Mouse (Mus musculus) v-Abl transformed pro-B cells (cell line): ENCODE data around the gene Dpp10.

ENCODE experiments used
- in situ Hi-C, 2 experiments: fragments of 400-800 bp; cut with MboI; formaldehyde crosslinking; loops; one replicate each; pipeline ENCODE4 v1.15.1; 2025; ENCODE audit not compliant: unreplicated experiment in 2 of 2

Dpp10 gene

DNA sequence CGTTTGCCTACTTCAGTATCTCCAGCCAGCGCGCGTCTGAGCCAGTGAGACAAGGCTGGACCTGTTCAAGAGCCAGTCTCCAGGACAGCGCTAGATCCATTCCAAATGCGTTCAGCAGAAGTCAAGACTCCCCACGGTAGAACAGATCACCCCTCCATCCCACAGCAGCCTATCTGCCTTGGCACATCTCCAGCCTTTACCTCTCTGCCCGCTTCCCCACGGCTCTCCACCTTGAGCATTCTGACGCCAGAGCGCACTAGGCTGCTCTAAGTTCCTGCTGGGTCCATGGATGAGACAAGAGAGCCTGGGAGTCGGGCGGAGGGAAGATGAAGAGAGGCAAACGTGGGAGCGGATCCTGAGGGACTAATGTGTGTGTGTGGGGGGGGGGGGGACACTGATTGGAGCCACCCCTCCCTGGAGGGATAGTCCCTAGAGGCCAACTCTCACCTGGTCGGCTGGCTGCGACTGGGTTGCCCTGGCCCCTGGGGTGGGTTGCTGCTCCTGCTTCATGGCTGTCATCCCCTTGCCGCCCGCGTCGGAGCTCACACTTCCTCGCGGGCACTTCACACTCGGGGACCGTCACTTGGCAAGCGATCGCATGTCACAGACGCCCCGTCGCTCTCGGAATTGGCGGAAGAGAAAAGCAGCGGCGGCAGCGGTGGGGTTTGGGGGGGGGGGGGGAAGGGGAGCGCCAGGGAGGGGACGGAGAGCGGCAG lies at the start of gene Dpp10:
Dpp10 (minus strand) TSS at position 635 of the 716 bp plus-strand sequence.
- in situ Hi-C loops, result no loop called here

DNA sequence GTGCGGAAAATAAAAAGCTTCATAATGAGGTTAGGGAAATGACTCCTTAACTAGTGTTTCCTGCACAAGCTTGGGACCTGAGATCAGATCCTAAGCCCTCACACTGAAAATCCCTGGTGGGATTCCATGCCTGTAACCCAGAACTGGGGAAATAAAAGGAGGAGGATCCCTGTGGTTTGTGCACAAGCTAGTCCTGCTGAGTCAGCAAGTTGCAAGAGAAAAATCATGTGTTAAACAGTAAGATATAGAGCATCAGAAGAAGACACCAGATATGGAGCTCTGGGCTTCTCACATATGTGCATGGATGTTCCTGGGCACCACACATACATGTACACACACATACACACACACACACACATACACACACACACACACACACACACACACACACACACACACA lies 3.2 kb upstream of the Dpp10 start:
- in situ Hi-C loops, result no loop called here

DNA sequence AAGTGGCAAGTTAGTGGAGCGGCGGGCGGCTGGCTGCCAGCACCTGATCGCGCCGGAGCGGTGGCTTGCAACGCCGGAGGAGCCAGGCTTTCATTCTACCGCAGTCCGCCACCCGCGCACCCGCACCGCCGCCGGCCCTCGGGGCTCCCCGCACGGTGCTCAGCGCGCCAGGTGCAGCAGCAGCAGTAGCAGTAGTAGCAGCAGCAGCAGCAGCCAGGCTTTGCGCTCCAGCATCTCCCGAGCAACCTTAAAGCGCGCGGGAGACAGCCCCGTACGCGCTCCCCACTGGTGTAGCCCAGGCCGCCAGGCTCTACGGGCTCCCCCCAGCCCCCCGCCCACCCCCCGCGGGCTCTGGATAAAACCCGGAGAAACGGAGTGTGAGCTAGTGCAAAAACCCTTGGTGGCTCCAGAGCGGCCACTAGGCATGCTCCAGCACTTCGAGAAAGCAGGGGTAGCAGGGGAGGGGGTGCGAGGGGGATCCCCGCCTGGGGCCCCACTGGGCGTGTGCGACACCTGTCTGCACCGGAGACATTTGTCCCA lies 472 bp upstream of the Dpp10 start:
- in situ Hi-C loops, result no loop called here

DNA sequence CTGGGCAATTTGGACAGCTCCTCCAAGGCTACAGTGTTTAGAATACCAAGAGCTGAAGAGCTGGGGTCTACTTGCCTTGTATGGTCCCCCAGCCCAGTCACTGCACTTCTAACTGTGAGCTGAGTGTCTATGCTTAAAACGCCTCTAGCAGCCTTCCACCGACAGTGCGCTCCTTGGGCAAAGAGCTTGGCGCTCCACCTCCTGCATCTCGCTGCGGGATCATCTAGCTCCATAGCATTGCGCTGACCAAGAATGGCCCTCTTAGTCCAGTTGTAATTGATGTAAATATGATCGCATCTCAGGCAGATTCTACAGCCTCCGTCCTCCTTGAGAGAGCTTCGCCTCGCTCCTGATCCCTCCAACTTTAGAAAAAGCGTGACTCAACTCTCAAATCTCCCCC lies 1.2 kb downstream of the Dpp10 start:
- in situ Hi-C loops, result no loop called here

DNA sequence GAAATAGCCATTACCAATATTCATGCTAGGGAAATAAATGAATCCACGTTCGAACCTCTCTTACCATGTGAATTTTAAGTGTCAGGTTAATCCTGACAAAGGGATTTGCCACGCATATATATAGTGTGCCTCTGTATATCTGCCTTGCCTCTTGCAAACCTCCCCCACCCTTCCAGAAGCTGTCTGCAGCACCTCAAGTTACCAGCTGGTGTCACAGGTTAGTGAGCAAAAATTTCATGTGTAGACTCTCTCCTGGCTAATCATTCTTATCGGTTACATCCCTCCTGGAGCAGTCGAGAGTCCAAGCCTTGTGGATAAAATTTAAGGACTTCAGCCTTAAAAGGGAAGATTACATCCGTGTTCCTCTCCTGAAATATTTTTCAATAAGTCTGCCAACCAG lies 1.9 kb downstream of the Dpp10 start:
- in situ Hi-C loops, result no loop called here

DNA sequence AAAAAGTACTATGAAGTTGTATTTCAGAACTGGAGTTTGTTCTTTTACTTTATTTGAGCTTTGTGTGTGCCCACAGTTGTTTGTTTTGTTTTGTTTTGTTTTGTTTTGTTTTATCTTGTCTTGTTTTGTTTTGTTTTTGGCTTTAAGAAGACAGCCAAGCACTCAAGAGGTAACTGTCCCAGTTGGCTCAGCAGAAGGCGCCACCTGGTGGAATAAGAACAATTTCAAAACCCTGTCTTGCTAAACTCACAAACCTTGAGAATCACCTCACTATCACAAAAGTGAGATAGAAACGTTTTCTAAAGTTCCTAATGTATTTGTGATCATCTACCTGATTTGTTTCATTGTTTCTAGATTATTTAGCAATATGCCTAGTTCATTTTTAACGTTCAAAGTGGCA lies 3.8 kb downstream of the Dpp10 start:
- in situ Hi-C loops, result no loop called here

DNA sequence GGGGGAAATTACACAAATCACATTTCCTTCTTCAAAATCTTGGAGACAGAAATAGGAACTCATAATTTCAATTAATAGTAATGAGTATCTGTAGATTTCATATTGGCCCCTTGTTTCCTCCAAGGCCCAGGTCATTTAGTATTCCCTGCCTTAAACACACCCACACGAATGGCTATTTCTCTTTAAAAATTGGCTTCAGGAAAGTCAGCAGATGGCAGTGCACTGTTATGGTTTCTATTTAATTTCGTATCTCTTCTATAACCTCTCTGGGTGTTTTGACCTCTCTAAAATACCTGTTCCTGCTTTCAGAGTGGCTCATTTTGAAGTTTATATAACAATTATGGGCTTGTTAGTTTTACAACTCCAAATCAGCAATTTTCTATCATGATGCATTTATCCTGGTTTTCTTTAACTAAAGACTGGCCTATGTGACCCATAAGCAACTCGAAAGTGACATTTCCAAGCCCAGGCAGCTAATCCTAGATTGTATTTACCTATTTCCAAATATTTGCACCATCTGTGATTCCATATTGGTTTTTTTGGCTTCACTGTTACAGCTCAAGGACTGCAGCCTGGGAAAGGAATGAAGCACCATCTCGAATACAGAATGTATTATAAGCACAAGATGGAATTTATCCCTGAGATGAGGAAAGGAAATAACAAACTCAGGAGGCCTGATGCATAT lies 9.9 kb downstream of the Dpp10 start:
- in situ Hi-C loops, result no loop called here

DNA sequence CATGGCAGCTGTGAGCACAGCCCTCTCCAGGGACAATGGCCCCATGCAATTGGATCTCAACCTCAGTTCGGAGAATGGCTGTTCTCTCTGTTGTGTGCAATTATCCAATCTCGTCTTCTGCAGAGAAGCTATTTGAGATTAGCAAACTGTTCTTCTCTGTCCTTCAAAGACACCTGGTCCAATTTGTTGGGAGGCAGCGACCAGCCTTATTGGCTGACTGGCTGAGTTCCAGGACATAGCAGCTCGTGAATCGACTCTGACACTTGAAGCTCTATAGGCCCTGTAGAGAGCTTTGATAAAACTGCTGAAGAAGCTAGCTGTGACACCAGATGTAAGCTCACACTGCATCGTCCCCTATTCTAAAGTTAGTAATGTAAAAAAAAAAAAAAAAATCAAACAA lies 12.7 kb downstream of the Dpp10 start:
- in situ Hi-C loops, result no loop called here

DNA sequence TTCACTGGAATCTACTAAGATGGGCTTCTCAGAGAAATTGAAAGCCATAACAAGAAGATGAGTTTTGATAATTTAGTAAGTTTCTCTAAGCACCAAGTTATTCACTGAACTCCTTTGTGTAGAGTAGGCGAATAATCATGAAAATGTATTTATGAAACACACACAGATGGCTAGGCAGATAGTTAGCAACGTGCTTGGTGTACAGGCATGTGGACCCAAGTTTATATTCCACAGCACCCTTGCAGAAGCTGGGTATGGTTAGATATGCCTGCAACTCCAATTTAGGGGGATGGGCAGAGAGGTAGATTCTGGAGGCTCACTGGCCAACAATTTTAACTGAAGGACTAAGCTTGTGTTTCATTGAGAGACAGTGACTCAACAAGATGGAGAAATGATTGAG lies 13.4 kb downstream of the Dpp10 start:
- in situ Hi-C loops, result no loop called here

DNA sequence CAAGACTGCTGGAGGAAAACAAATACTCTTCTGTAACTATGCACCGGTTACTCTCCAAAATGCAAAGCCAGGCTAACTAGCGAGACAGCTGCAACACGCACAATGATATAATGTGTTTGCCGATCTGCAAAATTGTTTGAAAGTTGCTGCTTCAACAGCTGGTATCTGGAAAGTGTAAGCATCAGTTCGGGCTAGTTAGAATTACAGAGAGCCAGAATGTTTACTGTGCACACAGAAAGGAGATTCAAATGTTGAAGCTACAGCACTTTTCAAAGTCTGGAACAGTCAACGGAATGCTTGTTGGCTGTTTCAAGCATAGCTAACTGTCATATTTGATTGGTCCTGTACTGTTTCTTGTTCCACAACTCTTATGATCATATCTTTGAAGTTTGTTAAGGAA lies 42.6 kb downstream of the Dpp10 start:
- in situ Hi-C loops, result no loop called here

DNA sequence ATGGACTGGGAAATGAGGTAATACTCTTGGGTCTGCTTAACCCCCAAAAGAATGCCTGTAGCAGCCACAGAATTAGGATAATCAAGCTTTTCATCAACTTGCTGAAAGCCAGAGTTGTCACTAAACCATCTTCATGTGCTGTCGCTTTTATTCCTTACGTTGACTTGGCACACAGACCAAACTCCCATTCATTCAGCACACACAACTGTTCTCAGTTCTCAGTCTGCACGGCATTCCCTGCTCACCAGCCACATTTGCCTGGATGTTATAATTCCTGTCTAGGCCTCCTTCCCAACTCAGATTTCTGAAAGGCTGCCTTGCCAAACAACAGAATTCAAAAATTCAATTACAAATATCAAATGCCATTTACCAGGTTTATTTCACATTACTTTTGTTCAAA lies 49.6 kb downstream of the Dpp10 start:
- in situ Hi-C loops, result no loop called here

DNA sequence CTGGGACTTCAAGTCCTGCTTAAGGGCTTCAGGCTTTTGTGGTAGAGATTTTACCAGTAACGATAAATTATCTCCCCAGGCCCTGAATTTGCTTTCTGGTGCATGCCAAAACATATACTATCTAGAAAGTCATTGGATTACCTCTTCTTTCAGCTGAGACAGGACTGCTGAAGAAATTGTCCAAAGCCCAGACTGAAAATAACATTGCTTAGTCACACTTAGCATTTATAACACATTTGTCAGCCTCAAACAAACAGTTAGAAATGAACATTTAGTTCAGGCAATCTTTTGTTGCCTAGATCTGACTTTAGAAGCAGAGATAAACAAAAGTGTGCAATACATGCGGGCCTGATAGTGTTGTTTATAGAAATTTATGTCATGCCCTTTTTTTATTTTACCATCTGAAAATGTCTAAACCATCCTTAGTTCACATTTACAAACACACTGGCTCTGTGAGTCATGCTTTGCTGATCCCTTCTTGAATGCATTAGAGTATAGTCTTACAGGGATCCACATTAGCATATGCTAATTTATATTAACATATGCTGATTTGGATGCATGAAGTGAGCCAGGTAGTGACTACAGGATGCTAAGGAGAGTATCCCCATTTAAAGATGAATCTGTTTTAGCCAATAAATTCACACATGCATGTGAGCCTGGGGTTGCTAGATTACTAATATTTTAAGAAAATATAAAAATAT lies 59.9 kb downstream of the Dpp10 start:
- in situ Hi-C loops, result no loop called here

DNA sequence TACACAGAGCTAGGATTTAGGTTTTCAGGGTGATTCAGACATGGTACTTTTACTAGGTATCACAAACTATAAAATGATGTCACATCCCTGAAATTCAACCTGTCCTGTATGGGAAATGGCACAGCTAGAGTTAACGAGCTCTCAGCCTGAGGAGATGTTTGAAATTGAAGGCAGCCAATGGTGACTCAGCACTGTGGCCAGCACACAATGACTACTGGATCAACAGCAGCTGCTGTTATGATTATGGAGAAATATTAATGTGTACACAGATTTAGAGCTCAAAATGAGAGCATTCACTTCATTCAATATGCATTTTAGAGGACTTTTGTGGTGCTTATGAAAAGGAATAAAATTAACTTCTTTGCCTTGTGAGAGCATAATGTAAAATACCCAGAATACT lies 66.8 kb downstream of the Dpp10 start:
- in situ Hi-C loops, result no loop called here

DNA sequence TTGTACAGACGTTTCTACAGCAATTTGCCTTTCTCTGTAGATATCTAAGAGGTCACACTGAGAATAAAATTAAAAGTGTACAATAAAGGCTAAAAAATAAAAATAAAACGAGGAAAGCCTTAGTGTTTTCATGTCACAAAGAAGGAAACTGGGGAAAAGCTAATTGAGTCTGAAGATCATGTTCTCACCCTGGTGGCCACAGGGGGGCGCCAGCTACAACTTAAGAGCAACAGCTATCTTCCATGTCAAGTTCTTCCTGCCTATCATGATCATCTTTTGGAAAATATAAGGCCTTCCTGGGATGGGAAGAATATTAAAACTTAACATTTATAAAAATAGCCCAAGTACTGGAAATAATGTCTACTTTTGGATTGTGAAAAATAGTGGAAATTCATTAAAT lies 70.7 kb downstream of the Dpp10 start:
- in situ Hi-C loops, result no loop called here

DNA sequence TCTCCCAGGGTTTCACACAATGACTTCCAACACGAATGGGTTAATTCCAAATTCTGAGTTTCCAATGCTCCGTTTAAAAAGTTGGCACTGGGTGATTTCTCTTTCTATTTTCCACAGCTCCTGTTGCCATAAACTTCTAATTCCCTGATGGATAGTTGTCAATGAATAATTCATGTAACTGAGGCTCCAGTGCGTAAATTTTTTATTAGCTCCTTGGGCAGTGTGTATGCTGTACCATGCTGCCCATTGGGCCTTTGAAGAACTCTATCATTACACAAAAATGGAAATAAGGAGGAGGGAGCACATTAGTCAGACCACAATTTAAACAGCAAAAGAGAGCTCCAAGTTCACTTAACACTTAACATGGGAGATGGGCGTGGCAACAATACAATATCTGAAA lies 99.2 kb downstream of the Dpp10 start:
- in situ Hi-C loops, result no loop called here

DNA sequence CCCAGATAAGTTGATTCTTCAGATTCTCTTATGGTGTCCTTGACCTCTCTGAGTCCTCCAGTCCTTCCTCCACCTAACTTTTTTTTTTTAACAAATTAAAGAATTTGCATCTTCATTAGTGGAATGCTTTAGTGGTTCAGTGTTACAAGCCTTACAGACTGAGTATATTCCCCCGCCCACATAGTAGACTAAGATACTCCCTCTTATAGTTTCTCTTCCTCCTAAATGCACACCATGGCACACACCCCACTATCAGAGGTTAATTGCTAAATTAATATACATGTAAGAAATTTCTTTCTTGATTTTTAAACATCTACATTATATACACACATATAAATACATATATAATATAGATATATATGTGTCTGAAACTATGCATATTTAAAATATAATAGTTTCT lies 104.5 kb downstream of the Dpp10 start:
- in situ Hi-C loops, result no loop called here

DNA sequence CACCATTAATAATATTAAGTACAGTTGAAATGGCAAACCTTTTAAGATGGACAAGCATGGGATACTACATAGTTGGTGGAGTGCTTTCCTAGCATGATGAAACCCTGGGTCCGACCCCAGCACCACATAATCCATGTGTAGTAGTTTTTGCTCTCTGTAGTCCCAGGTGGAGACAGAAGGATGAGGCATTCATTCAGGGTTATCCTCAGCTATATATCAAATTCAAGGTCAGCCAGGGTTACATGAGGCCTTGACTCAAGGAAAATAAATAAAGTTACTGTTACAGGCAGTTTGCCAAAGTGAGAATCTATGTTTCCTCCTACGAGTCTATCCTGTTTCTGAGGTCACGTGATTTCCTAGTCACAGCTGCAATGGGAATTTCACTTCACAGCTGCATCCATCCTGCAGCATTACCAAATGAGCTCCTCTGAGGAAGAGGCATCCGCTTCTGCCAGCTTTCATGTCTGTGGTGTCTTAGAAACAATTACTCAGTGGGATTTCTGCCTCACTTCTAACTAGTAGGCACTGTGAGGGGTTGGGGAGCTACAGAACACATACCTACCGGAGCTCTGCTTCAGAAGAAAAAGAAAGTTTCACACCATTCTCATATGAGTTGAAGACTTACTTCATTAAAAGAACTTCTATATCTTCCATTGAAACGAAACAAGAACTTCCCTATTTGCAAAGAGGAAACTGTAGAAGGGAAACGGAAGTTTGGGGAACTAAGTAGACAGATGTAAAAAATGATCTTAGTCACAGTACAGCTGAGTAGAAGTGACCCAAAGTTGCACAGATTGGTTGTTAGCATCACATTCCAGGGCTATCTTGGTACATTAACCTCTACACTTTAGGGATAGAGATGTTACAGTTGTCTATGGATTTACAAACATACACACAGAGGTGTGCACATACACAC lies 111.3 kb downstream of the Dpp10 start:
- in situ Hi-C loops, result no loop called here

DNA sequence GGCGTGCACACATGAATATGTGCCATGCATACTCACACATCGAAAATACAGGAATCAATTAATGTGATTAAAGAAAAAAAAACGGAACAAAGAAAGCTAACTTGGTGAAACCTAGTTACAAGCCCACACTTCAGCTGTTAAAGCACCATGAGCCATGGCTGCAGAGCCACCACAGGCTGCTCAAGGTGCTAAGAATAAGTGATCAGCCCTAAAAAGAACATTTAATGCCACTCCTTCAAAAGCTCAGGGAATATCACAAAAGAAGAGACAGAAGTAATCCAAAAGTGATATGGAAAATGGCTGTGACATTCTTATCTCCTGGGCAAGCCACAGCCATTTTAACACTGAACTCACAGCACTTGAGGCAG lies 117.4 kb downstream of the Dpp10 start:
- in situ Hi-C loops, result no loop called here

DNA sequence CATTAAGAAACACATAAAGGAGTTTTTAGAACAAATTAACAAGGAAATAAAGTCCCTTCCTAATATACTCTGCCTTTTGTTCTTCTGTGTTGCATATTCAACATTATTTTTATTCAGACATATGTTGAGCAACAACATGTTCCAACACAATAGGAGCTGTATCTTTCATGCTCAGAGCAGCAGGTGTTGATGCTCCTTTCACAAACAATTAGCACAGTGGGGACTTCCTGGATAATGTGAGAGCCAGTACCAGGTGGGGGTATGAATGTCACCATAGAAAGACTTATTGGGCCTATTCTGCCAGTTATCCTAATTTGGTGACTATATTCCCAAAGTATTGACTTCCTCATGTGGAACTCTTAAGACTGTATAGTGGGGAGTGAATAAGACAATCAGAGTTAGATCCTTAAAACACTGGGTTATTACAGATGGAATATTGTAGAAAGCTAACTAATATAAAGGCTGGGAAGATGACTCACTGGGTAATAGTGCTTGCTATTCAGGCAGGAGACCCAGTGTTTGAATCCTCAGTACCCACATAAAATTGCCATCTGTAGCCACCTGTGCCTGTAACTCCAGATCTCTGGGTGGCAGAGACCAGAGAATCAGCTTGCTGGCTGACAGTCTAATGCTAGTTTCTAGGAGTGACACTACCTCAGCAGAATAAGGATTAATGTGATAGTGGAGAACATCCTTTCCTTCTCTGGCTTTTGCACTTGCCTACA lies 117.9 kb downstream of the Dpp10 start:
- in situ Hi-C loops, result no loop called here

DNA sequence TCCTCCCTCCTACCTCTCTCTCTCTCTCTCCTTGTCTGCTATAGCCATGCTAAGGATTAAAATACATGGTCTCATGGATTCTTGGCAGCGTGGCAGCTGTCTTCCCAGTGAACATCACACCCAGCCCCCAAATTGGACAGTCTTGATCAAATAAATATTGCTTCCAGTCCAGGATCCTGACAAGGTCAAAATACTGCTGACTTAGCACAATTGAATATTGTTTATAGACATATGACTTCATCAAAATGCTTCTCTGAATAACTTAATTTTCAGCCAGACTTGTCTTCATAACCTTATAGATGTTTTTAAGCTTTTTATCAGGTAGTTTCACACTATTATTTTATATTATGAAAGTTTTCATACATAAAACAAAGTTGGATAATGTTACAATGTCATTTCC lies 120.5 kb downstream of the Dpp10 start:
- in situ Hi-C loops, result no loop called here
